Mouse (Mus musculus) bone marrow, adult 2 months (tissue): ENCODE results near the gene Sqstm1. TPM values are rescaled to one million over a fixed set of nuclear protein-coding genes. Genes with fewer than 3 reads are reported as not detected.
A peak's percentile ranks its signal among the peaks of the same experiment; 100 is the strongest.

Source experiments
- H3K27ac ChIP-seq: fragments of 200-500 bp; 2 replicates; pipeline ENCODE4 v1.5.1; 2012; ENCODE audit warnings: low read depth, mild to moderate bottlenecking, control low read depth, inconsistent platforms, low read length; ENCODE audit not compliant: control insufficient read depth, poor library complexity, insufficient read depth
- H3K4me1 ChIP-seq: fragments of 200-500 bp; 2 replicates; pipeline ENCODE4 v1.6.1; 2011; ENCODE audit warnings: low read length; ENCODE audit not compliant: control insufficient read depth, insufficient read depth
- H3K4me3 ChIP-seq: fragments of 200-500 bp; replicated peaks from 2 replicates; pipeline ENCODE3; 2011; ENCODE audit warnings: mild to moderate bottlenecking, low read depth, low read length, control low read depth; ENCODE audit not compliant: control insufficient read depth
- CTCF ChIP-seq: fragments of 200-500 bp; IDR thresholded peaks from 2 replicates; pipeline ENCODE4 v1.5.1; 2011; ENCODE audit warnings: low read length, control low read depth; ENCODE audit not compliant: control insufficient read depth, insufficient read depth
- POLR2A ChIP-seq: fragments of 200-500 bp; IDR thresholded peaks from 2 replicates; pipeline ENCODE4 v1.6.1; 2011; ENCODE audit warnings: low read depth, mild to moderate bottlenecking, control low read depth, low read length, borderline replicate concordance; ENCODE audit not compliant: control insufficient read depth
- WGBS: fragments of 180-500 bp; shearing (Covaris S2); methylation state at CpG from one replicate; pipeline ENCODE4 v1.1.7; 2018; 5-methylcytosine and 5-hydroxymethylcytosine counted together
- polyA plus RNA-seq: library from polyadenylated mRNA; stranded (reverse); fragments of >200 nt; gene quantifications from 2 replicates; pipeline ENCODE4 v1.2.4, GENCODE M21; 2011; ENCODE audit warnings: low replicate concordance; ENCODE audit not compliant: missing spikeins, insufficient read depth, insufficient read length

The Sqstm1 gene
- polyA plus RNA-seq, 1 experiment, result 172 TPM

DNA sequence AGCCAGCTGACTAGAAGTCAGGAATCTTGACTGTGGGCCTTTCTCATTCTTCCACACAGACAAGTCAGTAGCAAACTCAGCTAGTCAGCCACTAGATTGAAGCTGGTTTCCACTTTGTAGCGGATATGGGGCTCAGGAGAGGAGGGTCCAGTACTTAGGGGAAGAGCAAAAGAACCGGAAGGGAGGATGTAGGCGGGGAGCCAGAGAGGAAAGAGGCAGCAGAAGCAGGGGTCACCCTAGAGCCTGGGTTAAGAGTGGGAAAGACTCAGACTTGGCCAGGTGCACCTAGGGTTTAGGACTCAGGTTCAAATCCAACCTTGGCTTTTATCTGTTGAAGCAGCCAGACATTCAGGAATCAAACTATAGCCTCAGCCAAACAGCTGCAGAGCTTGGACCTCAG lies 16.6 kb upstream of the Sqstm1 start:
- no peak overlapping the region; the same call in 1 of the 2 replicates for H3K27ac ChIP-seq
- no peak overlapping the region for H3K4me3 ChIP-seq
- TF ChIP-seq POLR2A, result no peak
- TF ChIP-seq CTCF, result no peak
- H3K4me1 ChIP-seq, result peaks cover 17% of the 10 kb centered on the region
- WGBS, result 30% methylated on average over 3 of the region's 3 CpGs

DNA sequence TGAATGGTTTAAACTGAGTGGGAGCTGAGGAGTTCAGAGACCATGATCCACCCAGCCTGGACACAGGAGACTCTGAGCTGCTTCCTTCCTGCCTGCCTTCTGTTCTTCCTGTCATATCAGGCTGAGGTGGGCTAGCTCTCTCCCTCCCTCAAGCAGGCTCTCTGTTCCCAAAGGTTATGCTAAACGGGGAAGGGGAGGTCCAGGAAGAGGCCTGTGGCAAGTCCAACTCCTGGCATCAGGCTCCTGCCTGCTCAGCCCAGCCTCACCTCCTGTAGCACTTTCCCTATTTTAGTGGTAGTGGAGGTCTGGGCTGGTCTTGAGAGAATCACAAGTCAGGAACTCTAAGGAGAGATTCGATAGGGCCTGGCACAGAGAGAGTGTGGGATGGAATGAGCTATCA lies 15.8 kb upstream of the Sqstm1 start:
- H3K4me1 ChIP-seq, result peaks cover 17% of the 10 kb centered on the region
- TF ChIP-seq POLR2A (no peak), CTCF (no peak)
- WGBS, result 13% methylated on average over 2 of the region's 2 CpGs
- peak overlapping the region; percentile 92 for H3K27ac ChIP-seq
- peak overlapping the region; percentile 90 for H3K4me3 ChIP-seq

DNA sequence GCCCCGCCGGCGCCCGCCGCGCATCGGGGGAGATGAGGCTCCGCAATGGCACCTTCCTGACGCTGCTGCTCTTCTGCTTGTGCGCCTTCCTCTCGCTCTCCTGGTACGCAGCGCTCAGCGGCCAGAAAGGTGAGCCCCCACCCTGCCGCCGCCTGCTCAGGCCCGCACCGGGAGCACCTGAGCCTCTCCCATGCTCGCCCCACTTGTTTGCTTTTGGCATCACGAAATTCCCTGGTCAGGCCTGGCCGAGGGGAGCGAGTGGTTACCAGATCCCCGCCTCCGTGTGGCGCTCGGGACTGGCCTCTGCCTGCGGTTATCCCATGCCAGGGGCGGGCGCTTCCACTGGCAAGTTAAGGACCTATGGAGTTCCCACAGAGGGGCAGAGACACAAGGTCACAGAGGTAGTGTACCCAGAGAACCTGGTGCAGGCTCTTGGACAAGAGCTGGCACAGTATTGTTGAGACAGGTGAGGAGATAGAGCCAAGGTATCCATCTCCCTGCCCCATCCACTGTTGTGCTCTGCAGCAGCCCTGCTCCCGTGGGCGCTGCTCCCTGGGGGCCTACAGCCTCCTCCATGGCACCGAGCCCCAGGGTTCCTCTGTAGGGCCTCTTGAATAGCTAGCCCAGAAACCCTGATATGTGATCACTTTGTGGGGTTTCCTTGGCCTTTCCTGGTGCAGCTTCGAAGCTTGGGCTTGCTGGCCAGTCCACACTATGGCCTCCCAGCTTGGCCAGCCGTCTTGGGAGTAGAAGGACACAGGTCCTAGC lies 15.2 kb upstream of the Sqstm1 start:
- H3K4me3 ChIP-seq, result peak overlapping the region; percentile 90
- peaks cover 17% of the 10 kb centered on the region for H3K4me1 ChIP-seq
- TF ChIP-seq CTCF (no peak), POLR2A (no peak)
- H3K27ac ChIP-seq, result peak overlapping the region; percentile 92
- WGBS, result under 1% methylated on average over 34 of the region's 34 CpGs

DNA sequence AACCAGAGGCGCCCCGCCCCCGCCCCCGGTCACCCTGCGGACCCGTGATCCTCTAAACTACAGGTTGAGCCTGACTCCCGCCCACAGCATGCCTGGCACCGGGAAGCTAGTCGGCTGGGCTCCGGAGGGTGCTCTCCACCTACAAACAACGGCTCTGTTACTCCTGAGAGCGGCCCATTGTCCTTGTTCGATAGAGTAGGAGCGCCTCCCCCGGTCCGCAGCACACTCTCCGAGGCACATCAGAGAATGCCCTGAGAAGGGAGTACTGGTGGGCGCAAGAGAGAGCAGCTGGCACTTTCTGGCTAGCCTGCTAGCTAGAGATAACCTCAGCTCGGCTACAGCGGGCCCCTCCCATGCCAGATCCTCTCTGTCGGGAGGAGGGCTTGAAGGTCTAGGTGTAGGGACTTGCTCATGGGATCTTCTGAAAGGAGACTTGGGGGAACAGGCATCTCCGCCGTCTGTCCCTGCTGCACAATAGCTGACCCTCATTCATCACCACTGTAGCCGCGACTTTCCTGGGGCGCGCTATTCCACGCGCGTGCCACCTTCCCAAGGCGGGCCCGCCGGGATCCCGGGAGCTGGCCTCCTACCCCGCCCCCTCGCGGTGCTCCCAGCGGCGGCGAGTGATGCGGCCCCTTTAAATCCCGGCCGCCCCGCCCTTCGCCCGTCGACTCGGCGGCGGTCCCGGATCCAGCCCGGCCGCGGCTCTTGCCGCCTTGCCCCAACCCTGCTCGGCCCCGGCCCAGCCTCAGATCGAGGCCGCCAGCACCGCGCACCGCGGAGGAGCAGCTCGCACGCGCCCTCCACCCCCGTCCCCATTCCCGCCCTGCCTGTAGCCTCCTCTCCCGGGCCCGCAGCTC lies 14.3 kb upstream of the Sqstm1 start:
- Histone ChIP-seq H3K27ac (peak overlapping the region; percentile 92), H3K4me3 (peak overlapping the region; percentile 90), H3K4me1 (peaks cover 17% of the 10 kb centered on the region)
- under 1% methylated on average over 70 of the region's 70 CpGs for WGBS
- TF ChIP-seq CTCF, result 0 out of 2 replicates have a peak, but pooled peaks have one; percentile 28
- TF ChIP-seq POLR2A, result peak; percentile 78

DNA sequence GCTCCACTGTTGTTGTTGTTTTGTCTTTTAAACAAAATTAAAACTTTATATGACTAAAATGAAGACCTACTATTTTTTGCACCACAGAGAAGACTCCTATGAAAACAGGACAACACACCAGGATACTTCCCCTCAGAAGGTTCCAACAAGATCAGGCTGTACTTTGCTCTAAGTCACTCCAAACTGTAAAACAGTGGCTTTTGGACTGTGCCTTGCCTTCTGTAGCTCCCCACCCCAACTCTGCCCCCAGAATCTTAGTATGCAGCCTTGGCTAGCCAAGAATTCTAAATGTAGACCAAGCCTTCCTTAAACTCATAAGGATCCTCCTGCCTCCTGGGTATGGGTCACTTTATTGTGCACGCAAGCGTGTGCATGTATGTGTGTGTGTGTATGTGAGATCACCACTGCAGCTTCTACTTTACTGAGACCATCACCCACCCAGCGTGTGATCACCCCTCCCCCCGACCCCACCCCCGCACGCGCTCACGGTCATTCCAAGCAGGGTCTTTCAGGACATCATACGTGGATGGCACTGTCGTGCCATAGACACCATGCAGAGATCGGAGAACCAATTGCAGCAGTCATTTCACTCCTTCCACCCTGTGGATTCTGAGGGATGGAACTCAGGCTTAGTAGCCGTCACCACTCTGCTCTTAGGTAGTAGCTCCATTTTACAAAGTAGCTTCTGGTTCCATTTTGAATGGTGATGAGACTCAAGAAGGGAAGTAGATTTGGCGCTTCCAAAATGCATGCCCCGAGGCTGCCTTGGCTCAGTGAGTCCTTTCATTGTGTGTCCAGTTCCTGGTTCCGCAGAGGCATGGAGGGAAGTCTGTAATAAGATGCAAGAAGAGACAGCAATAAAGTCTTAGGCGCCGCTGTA lies 13.4 kb upstream of the Sqstm1 start:
- no peak for TF ChIP-seq CTCF
- no peak for TF ChIP-seq POLR2A
- 2% methylated on average over 17 of the region's 17 CpGs for WGBS
- Histone ChIP-seq H3K4me1 (peaks cover 15% of the 10 kb centered on the region), H3K4me3 (peak overlapping the region; percentile 90), H3K27ac (peak overlapping the region; percentile 92)

DNA sequence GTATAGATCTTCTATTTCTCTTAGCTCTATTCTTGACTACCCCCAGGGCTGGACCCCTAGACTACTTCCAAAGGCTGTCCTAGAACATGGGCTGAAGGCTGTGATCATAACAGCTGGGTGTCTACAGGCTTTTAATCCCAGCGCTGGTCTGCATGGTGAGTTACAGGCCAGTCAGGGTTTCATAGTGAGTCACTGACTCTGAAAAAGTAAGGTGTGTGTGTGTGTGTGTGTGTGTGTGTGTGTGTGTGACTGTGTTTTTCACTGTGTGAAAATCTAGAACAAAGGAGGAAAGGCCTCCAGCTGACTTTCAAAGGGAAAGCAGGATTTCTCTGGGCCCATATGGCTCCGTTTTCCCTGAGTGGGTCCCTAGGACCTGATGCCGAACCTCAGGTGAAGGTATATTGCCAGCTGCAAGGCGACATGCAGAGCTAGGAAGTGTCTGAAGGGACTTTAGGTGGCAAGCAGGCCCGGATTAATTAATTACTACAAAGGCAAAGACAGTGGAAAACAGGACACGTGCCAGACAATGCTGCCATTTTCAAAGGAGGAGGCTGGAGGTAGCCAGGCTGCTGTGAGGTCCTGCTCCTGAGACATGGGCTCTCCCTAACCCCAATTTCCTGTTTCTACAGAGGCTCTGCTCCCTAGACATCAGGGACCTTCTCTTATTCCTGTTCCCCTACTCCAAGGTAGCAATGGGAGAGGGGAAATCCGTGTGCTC lies 12.1 kb upstream of the Sqstm1 start:
- no peak overlapping the region for H3K27ac ChIP-seq
- WGBS, result 63% methylated on average over 7 of the region's 7 CpGs
- TF ChIP-seq CTCF, result no peak
- no peak overlapping the region for H3K4me3 ChIP-seq
- H3K4me1 ChIP-seq, result peaks cover 12% of the 10 kb centered on the region

DNA sequence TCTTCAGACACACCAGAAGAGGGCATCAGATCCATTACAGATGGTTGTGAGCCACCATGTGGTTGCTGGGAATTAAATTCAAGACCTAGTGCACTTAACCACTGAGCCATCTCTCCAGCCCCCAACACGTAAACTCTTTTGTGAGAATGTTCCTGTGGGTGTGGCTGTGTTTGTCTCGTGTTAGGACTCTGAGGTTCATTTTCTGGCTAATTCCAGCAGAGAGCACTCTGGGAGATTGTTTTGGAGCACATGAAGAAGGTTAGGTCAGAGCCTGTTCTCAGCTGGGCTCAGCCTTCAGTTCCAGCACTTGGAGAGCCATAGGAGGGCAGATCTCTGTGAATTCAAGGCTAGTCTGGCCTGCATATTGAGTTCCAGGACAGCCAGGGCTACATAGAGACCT lies 9.2 kb upstream of the Sqstm1 start:
- WGBS, result 57% methylated on average over 2 of the region's 2 CpGs
- H3K27ac ChIP-seq, result no peak overlapping the region
- H3K4me1 ChIP-seq, result no peaks in the 10 kb centered on the region; the same call in 1 of the 2 replicates
- no peak overlapping the region for H3K4me3 ChIP-seq
- no peak for TF ChIP-seq CTCF
- no peak for TF ChIP-seq POLR2A

DNA sequence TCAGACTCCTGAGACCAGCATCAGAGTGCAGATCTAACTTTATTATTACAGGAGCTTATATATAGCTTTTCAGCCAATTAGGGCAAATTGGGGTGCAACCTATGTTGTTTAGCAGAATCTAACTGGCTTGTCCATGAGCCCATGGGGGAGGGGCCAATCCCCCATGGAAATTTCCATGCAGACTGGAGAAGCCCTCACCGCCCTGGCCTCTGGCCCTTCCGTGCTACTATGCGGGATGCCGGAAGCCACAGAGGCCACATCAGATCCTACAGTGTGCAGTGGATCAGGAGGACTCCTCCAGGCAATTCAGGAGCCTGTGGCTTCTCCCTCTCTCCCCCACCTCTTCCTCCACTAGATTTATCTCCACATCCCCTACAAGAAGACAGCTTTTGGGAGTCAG lies 7.2 kb upstream of the Sqstm1 start:
- Histone ChIP-seq H3K27ac (no peak overlapping the region), H3K4me3 (no peak overlapping the region), H3K4me1 (no peaks in the 10 kb centered on the region; the same call in 1 of the 2 replicates)
- WGBS, result 84% methylated on average over 4 of the region's 4 CpGs
- no peak for TF ChIP-seq POLR2A
- no peak for TF ChIP-seq CTCF
